Mouse (Mus musculus) c-Kit-positive CD71-positive TER-119-positive erythroid progenitor cells, embryonic 14.5 days (primary cell): ENCODE data around the gene Zfp747.
"Not testable (repeated sequence)": the region's sequence is repeated elsewhere in the genome, so short reads cannot be mapped to it uniquely, and the experiment has no call there.

Source experiments
- DNase-seq: peaks from one replicate; pipeline ENCODE4 v3.0.0-alpha.2; 2013; ENCODE audit warnings: low spot score

Zfp747 gene

DNA sequence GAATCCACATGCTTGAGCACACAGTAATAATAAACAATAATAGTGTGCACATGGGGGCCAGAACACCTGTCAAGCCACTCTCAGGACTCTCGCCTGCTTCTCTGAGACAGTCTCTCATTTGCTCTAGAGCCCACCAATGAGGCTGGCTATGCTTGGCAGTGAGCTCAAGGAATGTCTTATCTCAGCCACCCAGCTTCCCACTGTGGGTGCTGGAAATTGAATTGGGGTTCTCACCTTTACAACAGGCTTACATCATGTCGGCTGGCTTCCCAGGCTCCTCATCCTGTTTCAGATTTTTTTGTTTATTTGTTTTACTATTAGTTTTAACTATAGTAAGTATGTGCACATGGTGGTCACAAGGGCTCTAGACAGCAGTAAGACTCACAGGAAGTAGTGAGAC lies 4.6 kb downstream of the Zfp747 start:
- DNase-seq, result no peak

DNA sequence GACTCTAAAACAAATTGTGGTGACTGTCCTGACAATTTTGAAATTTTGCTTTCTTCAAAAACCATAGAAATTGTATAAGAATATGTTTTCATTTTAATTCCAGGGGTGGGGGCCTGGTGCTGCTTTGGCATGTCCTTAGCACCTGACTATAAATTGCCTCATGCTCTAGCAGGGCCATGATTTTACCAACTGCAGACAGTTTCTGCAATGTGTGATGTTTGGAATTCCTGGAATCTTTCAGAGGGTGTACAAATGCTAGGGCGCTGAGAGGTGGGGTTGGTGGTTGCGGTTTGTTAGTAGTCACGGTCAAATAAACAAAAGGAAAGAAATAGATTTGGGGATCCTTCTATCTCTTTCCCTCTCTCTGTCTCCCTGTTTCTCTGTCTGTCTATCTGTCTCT lies 9.6 kb downstream of the Zfp747 start:
- DNase-seq, result no peak

DNA sequence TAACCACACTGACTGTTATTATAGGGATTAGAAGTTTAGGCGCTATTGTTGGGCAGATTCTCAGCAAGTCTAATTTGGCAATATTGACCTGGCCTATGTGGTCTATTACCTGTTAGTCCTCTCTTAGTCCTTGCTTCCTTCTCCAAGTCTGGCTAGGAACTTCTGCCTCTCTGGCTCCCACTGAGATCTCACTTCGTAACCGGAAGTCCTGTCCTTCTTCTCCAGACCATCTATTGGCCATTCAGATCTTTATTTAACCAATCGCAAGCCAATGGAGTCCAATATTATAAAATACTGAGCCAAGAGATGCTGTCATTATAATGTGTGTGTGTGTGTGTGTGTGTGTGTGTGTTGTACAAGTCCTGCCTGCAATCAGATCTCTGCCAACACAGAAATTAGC lies 11.7 kb downstream of the Zfp747 start:
- no peak for DNase-seq

DNA sequence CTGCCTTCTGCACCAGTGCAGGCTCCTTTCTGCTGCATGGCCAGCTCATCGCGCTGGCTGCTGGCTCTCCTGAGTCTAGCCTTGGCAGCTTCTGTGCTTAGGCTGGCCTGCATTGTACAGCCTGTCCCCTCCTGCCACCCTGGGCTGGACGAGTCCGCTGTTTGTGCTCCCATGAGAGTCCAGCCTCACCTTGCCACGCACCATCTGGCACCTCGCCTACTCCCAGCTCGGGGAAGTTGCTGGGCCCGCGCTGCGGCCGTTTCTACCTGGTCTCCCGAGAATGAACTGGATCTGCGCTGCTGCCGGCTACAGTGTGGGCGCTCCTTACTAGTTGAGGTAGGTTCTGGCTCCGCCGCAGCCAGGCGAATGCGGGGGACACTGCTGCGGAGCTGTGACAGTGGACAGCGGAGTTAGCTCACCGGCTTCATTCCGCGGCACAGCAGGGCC lies 12.4 kb downstream of the Zfp747 start:
- no peak for DNase-seq

DNA sequence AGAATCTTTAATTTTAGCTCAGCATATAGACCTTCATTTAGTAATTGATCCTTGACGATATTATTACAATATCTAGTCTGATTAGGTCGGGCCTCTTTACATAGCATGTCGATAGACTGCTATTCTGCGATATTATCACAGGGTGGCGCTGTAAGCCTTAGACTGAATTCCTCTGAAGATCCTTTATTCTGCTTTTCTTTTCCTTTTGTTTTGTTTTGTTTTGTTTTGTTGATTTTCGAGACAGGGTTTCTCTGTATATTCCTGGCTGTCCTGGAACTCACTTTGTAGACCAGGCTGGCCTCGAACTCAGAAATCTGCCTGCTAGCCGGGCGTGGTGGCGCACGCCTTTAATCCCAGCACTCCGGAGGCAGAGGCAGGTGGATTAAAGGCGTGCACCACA lies 13.4 kb downstream of the Zfp747 start:
- DNase-seq, result peak; percentile 61

DNA sequence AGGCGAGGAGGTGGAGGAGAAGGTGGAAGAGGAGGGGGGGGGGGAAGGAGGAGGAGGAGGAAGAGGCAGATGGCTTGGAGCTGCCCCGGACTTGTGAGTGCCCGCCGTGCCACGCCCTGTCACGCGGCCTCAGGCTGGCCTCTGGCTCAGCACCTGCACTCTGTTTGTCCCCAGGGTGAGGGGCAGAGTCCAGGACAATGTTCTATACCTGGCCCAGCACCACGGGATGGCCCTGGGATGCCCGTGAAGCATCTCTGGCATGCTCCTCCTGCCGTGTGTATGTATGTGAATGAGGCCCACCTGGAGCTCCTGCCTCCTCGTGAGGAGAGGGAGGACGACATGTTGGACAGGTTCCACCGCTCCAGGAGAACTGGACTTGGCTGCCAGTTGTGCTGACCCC lies 14.4 kb downstream of the Zfp747 start:
- no peak for DNase-seq

DNA sequence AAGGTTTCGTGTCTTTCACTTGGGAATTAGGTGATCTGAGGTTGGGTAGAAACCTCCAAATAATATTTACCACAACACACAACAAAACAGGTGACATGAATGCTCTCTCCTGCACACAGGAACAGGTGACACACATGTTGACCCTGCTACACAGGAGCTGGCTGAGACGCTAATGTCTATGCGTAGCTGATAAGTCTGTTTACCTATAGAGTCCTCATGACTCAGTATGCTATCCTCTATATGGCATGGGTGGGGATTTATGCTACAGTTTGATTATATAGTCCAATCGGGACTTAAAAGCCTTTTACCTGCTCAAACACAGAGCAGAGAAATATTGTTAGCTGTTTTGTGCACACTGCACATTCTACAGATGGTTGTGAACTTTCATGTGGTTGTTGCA lies 15.6 kb downstream of the Zfp747 start:
- DNase-seq, result no peak

DNA sequence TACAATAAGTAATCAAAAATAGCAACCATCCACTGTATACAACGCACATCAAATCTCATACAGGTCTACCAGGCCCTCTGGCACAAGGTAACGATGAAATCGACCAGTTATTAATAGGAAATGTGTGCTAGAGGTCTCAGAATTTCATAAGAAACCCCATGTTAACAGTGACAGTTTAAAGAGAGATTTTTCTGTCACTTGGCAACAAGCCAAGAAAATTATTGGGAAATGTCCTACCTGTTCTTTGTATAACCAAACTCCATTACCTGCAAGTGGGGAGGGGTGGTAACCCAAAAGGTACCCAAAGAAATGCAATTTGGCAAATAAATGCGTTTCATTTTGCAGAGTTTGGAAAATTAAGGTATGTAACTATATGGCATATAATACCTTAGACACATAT lies 17.4 kb downstream of the Zfp747 start:
- DNase-seq, result no peak

DNA sequence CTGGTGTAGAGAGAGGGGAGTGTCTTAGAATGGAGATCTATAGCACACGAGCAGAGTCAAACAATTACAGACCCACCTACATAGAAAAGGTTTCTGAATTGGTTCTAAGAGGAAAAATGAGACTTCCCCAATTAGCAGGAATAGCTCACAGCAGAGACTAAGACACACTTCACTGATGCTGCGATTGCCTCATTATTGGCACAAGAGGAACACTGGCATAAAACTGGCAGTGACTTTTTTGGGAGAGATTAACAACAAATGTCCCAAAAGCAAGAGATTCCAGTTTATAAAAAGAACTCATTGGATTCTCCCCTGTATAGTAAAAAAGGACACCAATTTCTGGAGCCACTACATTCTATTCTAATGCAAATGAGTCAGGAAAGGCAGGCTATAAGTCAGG lies 18.0 kb downstream of the Zfp747 start:
- no peak for DNase-seq

DNA sequence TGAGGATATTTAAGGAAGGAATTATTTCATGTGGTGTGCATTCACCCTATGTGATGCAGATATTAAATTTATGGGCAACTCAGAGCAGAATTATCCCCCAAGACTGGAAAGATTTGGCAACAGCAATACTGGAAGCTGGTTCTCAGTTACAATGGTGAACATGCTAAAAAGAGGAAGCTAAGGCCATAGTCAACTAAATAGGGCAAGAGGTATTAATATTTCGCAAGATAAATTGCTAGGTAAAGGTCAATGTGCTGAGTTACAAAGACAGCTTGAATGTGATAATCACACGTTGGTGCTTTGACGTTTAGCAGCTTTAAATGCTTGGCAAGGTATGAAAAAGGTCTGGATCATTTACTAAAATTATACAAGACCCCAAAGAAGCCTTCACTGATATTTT lies 20.1 kb downstream of the Zfp747 start:
- no peak for DNase-seq

DNA sequence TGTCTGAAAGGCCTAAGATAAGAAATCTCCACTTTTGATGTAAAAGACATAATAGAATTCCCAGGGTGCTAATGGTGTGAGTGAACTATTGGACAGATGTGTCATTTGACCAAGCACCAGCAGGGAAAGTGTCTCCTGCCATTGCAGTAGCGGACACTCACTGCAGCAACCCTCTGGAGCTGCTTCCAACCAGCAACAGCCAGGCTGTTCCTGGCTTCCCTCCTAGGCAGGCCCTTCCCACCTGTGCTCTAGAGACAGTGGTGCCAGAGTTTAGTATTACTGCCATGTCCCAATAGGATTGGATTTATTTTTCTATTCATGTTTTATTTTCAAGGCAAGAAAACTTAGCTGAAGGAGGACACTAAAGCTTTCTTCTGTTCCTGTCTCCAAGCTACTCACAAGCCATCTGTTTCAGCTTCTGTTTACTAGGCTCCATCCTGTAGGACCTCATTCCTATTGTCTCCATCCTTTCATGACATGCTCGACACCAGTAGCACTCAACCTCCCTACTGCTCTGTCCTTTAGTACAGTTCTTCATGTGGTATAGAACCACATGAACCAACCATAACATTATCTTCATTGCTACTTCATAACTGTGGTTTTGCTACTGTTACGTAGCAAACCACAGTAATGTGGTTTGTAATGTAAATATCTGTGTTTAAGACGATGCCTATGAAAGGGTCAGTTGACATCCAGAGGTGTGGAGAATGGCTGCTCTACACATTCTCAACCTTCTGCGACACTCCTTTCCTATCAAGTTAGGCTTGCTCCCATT lies 24.4 kb downstream of the Zfp747 start:
- no peak for DNase-seq

DNA sequence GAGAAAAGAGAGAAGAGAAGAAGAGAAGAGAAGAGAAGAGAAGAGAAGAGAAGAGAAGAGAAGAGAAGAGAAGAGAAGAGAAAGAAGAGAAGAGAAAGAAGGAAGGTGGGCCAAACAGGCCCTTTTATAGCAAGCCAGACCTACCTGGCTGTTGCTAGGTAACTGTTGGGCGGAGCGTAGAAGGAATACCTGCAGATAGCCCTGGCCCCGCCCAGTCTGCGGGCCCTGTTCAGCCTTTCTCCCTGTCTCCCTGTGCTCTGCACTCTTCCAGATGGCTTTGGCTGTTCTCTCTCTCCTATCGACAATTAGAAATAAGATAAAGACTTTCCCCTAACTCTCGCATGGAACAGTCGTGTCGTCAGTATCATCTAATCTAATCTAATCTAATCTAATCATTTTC lies 29.2 kb downstream of the Zfp747 start:
- no peak for DNase-seq

DNA sequence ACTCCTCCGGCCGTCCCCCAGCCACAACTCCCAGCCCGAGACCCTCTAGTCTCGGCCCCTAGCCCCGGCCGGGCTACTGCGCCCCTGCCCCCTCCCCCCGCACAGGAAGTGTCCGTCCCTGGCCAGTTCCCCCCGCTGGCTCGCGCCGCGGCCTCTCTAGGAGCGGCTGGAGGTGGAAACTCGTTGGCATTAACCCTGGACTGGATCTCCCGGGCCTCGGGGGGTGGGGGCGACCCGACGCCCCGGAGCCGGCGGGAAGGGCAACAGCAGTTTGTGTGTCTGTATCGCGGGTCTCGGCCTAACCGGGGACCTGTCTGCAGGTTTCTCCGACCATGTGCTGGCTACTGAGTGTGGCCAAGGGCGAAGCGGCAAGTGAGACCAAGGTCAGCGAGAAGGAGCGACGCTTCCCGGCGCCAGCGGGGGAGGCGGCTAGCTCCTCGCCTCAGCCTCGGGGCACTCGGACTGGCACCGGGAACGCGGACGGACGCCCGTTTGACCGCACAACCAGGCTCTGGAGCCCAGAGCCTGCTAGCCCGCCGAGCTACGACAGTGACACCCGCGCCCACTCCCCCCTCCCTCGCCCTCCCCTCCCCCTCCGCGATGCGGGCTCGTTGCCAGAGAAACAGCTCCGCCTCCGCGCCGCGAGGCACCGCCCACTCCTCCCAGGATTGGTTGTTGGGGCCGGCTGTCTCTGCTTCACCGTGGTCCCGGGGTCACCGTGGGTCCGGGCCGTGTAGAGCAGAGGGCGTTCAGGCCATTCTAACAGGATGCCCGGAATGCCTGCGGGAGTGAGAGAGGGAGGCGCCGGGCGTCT lies 30.1 kb downstream of the Zfp747 start, which contains the start of gene Zfp768:
Zfp768 (minus strand) TSS at position 78 of the 814 bp plus-strand sequence.
- peak; percentile 79 for DNase-seq

DNA sequence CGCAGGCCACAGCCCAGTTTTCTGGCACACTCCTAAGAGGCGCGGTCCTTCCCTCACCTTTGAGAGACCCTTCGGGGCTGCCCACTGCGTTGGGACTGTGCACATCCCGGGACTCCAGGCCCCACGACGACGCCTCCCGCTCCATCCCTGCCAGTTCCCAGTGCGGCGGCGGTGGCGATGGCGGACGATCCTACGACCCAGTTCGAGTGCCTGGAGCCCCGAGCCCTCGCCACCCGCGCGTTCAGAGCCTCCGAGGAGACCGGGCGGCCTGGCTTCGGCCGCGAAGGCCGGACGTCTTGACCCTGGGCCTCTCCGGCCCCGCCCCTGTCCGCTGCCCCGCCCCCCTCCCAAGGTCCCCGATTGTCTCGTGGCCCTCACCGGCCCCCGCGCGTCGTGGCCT lies 30.8 kb downstream of the Zfp747 start:
- no peak for DNase-seq

DNA sequence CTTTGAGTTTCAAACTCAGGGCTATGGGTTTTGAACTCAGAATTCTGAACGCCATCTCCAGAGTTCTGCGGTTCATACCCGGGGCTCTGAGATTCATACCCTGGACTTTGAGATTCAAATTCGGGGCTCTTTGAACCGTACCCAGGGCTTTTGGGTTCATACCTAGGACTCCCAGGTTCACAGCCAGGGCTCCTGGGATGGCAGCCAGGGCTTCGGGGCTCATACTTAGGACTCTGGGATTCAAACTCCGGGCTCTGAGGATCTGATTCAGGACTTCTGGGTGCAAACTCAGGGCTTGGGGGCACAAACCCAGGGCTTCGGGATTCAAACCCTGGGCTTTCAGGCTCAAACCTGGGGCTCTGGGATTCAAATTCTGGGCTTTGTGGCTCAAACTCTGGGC lies 31.5 kb downstream of the Zfp747 start:
- DNase-seq, result no peak

DNA sequence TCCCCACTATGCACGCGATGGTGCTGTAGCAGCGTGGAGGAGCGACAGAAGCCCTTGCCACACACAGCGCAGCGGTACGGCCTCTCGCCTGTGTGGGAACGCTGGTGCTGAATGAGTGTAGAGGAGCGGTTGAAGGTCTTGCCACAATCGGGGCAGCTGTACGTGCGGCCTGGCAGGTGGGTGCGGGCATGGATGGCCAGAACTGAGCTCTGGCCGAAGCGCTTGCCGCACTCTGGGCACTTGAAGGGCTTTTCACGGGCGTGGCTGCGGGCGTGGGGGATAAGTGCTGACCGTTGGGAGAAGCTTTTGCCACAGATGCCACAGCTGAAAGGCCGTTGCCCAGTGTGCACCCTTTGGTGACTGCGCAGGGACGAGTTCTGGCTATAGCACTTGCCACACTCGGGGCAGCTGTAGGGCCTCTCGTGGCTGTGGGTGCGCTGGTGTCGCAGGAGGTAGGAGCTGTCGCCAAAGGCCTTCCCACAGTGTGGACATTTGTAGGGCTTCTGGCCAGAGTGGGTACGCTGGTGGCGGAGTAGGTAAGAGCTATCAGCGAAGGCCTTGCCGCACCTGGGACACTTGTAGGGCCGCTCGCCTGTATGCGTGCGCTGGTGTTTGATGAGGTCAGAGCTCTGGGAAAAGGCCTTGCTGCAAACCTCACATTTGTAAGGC lies 32.4 kb downstream of the Zfp747 start:
- no peak for DNase-seq

DNA sequence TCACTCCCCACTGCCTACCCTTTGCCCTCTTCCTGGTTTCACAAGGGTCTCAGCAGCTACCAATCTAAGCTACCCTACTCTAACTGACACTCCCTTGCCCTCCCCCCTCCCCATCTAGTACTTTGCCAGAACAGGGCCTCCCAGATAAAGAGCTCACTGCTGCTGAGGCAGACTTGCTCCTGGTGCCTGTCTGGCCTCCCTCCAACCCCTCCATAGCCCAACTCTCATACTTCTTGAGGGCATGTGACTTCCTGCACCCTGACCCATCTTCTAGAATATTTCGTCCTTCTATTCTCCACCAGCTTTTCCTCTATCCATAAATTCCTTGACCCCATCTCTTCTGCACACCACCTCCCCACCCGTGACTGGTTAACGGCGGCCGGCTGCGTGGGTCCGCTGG lies 33.0 kb downstream of the Zfp747 start:
- DNase-seq, result no peak

DNA sequence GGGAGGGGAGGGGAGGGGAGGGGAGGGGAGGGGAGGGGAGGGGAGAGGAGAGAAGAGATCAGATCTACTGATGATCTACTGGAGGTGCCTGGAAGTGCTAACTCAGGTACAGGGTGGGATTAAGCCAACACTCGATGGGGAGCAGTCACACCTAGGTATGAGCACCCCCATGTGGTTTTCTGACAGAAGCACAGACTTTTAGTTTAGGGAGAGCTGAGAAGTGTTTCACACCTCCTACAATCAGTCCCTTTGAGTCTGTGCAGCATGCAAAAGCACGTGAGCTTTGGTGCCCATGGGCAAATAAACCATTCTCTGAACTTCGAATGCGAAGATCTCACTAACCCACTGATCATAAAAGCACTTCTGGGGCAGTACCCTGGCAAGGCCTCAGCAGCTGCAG lies 33.5 kb downstream of the Zfp747 start:
- DNase-seq, result no peak

DNA sequence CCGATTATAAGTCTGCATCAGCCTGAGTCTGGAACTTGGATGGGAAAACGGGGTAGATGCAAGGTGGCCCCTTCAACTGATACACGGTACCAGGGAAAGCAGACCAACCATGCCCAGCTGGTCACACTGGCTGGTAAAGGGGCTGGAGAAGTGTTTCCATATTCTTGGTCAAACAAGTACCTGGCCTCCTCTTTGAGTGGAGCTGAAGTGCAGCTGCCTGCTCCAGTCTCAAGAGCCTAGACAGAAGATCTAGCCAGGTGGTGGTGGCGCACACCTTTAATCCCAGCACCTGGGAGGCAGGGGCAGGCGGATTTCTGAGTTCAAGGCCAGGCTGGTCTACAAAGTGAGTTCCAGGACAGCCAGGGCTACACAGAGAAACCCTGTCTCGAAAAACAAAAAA lies 34.0 kb downstream of the Zfp747 start:
- DNase-seq, result not testable (repeated sequence)

DNA sequence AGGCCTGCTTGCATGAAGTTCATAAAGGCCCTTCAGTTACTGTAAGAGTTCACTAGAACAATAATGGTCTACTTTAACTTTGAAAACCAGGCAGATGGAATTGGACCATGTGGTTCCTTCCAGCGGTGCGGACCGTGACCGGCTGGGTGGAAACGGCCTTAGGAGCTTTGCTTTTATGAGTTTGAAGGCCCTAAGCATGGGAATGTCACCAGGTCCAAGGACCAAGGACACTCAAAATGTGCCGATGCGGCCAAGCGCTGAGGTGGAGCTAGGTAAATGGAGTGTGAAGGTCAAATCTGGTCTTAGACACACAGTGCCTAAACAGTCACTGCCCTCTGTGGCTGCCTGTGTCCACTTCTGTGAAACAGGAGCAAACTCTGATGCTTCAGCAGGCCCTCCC lies 34.5 kb downstream of the Zfp747 start:
- DNase-seq, result no peak

DNA sequence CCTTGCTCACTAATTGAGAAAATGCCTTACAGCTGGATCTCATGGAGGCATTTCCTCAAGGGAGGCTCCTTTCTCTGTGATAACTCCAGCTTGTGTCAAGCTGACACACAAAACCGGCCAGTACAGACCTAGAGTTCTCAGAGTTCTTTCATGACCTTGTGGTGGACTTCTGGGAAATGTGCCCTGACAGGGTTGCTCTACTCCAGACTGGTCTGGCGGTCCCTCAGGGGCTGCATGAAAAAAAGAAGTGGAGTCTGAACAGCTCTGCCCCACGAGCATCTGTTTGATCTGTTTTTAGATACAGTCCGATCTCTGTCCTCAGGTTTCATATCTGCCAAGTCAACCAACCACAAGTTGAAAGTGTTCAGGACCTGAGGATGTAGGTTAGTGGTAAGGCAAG lies 38.2 kb downstream of the Zfp747 start:
- DNase-seq, result no peak

DNA sequence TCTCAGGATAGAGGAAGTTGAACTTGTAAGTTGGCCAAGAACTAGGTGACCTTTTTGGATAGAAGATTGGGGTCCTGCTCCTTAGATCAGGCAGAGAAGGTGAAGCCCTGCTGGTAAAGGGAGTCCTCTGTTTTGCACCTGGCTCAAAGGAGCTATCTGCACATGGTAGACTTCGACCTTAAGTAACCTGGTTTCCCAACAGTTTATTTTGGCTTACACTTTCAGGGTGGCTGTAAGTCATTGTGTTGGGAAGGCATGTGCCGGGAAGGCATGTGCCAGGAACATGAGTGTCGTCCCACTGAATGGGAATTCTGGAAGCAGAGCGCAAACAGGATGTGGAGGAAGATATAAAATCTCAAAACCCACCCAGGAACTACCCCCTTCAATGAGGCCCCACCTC lies 40.2 kb downstream of the Zfp747 start:
- no peak for DNase-seq

DNA sequence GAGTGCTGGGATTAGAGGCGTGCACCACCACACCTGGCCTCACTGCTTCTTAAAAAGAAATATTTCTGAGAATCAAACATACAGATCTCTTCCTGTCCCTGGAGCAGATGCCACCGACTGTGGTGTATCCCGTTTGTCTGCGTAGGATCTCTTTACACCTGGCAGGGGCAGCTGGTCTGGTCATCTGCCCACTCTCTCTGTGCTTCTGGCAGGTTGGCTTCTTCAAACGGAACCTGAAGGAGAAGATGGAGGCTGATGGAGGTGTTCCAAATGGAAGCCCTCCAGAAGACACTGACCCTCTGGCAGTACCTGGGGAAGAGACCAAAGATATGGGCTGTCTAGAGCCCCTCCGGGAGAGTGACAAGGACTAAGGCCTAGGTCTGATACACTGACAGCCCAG lies 42.6 kb downstream of the Zfp747 start:
- DNase-seq, result no peak
